Mouse (Mus musculus): Measurements from ENCODE around the gene Sipa1l3. TPM values are rescaled to one million over a fixed set of nuclear protein-coding genes. Genes with fewer than 3 reads are reported as not detected.
A peak's percentile ranks its signal among the peaks of the same experiment; 100 is the strongest.

Sipa1l3 gene
- polyA plus RNA-seq, 1 experiment from 2014 or later, result 17.6 TPM

- no peak overlapping the region for H3K27ac ChIP-seq (replicated peaks; ENCODE audit: low read depth, low read length)
- ATAC-seq (ENCODE audit: low FRiP score, low TSS enrichment) (no peak), DNase-seq (no peak)
- H3K36me3 ChIP-seq (ENCODE audit: control insufficient read depth, insufficient read depth, low read length), result no peaks in the 10 kb centered on the region
- no peak overlapping the region for H3K9ac ChIP-seq (replicated peaks; ENCODE audit: low read length)
- H3K27me3 ChIP-seq (ENCODE audit: control insufficient read depth, insufficient read depth, low read length), result no peaks in the 10 kb centered on the region
- no peak overlapping the region for H3K4me3 ChIP-seq (replicated peaks; ENCODE audit: low read depth, low read length)
- H3K4me2 ChIP-seq (ENCODE audit: low read length), result no peak overlapping the region
- WGBS, result 78% methylated on average over 4 of the region's 4 CpGs
- H3K4me1 ChIP-seq (ENCODE audit: control insufficient read depth, insufficient read depth, low read length), result no peaks in the 10 kb centered on the region
- no peaks in the 10 kb centered on the region for H3K9me3 ChIP-seq (ENCODE audit: control insufficient read depth, low read length)
Measured at GRCm38 (mm10) chr7:29541608-29542007, 23.2 kb upstream of the Sipa1l3 start.

DNA sequence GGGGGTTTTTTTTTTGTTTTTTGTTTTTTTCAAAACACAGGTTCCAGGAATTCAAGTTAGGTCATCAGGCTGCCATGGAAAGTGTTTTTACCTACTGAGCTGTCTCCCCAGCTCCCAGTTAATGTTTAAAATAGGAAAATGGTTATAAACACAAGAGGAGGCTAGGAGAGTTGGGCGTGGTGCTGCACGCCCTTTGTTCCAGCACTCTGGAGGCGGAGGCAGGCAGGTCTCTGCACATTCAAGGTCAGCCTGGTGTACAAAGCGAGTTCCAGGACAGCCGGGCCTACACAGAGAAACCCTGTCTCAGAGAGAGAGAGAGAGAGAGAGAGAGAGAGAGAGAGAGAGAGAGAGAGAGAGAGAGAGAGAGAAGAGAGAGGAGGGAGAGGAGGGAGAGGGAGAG is 22.7 kb upstream of the Sipa1l3 start:
- Histone ChIP-seq H3K27me3 (ENCODE audit: control insufficient read depth, insufficient read depth, low read length) (no peaks in the 10 kb centered on the region), H3K4me1 (ENCODE audit: control insufficient read depth, insufficient read depth, low read length) (no peaks in the 10 kb centered on the region), H3K27ac (replicated peaks; ENCODE audit: low read depth, low read length) (no peak overlapping the region), H3K9me3 (ENCODE audit: control insufficient read depth, low read length) (no peaks in the 10 kb centered on the region), H3K9ac (replicated peaks; ENCODE audit: low read length) (no peak overlapping the region), H3K4me3 (replicated peaks; ENCODE audit: low read depth, low read length) (no peak overlapping the region), H3K36me3 (ENCODE audit: control insufficient read depth, insufficient read depth, low read length) (no peaks in the 10 kb centered on the region), H3K4me2 (ENCODE audit: low read length) (no peak overlapping the region)
- DNase-seq, result no peak
- 89% methylated on average over 5 of the region's 5 CpGs for WGBS
- ATAC-seq (ENCODE audit: low FRiP score, low TSS enrichment), result no peak

DNA sequence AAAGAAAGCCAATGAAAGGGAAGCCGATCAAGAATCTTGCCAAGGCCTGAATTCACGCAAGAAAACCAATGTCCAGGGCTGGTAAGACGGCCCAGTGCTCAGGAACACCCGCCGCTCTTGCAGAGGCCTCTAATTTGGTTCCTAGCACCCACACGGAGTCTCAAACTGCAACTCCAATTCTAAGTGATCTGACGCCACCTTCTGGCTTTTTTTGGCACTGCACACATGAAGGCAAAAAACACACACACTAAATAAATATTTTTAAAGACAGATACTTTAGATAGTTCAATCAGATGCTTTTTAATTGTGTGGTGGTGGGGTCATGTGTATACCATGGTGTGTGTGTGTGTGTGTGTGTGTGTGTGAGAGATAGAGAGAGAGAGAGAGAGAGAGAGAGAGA is 22.2 kb upstream of the Sipa1l3 start:
- no peak for ATAC-seq (ENCODE audit: low FRiP score, low TSS enrichment)
- Histone ChIP-seq H3K27me3 (ENCODE audit: control insufficient read depth, insufficient read depth, low read length) (no peaks in the 10 kb centered on the region), H3K4me1 (ENCODE audit: control insufficient read depth, insufficient read depth, low read length) (no peaks in the 10 kb centered on the region), H3K9me3 (ENCODE audit: control insufficient read depth, low read length) (no peaks in the 10 kb centered on the region), H3K9ac (replicated peaks; ENCODE audit: low read length) (no peak overlapping the region), H3K4me3 (replicated peaks; ENCODE audit: low read depth, low read length) (no peak overlapping the region), H3K27ac (replicated peaks; ENCODE audit: low read depth, low read length) (no peak overlapping the region), H3K36me3 (ENCODE audit: control insufficient read depth, insufficient read depth, low read length) (no peaks in the 10 kb centered on the region), H3K4me2 (ENCODE audit: low read length) (no peak overlapping the region)
- WGBS, result 93% methylated on average over 7 of the region's 7 CpGs
- no peak for DNase-seq

GRCm38 (mm10) chr7:29523700-29524099 is 5.3 kb upstream of the Sipa1l3 start:
- DNase-seq (peak; percentile 87), ATAC-seq (ENCODE audit: low FRiP score, low TSS enrichment) (no peak)
- Histone ChIP-seq H3K27me3 (ENCODE audit: control insufficient read depth, insufficient read depth, low read length) (no peaks in the 10 kb centered on the region), H3K27ac (replicated peaks; ENCODE audit: low read depth, low read length) (no peak overlapping the region), H3K36me3 (ENCODE audit: control insufficient read depth, insufficient read depth, low read length) (no peaks in the 10 kb centered on the region), H3K4me2 (ENCODE audit: low read length) (no peak overlapping the region), H3K4me3 (replicated peaks; ENCODE audit: low read depth, low read length) (no peak overlapping the region), H3K9me3 (ENCODE audit: control insufficient read depth, low read length) (no peaks in the 10 kb centered on the region), H3K4me1 (ENCODE audit: control insufficient read depth, insufficient read depth, low read length) (peaks cover 5% of the 10 kb centered on the region; the same call in 1 of the 2 replicates), H3K9ac (replicated peaks; ENCODE audit: low read length) (no peak overlapping the region)
- WGBS, result 2% methylated on average over 5 of the region's 5 CpGs

- H3K9me3 ChIP-seq (ENCODE audit: control insufficient read depth, low read length), result no peaks in the 10 kb centered on the region
- H3K4me3 ChIP-seq (replicated peaks; ENCODE audit: low read depth, low read length), result no peak overlapping the region
- H3K36me3 ChIP-seq (ENCODE audit: control insufficient read depth, insufficient read depth, low read length), result no peaks in the 10 kb centered on the region
- H3K4me1 ChIP-seq (ENCODE audit: control insufficient read depth, insufficient read depth, low read length), result peaks cover 12% of the 10 kb centered on the region
- H3K27ac ChIP-seq (replicated peaks; ENCODE audit: low read depth, low read length), result no peak overlapping the region
- H3K9ac ChIP-seq (replicated peaks; ENCODE audit: low read length), result no peak overlapping the region
- WGBS, result 62% methylated on average over 5 of the region's 5 CpGs
- DNase-seq (peak; percentile 92), ATAC-seq (ENCODE audit: low FRiP score, low TSS enrichment) (no peak)
- no peak overlapping the region for H3K4me2 ChIP-seq (ENCODE audit: low read length)
- no peaks in the 10 kb centered on the region for H3K27me3 ChIP-seq (ENCODE audit: control insufficient read depth, insufficient read depth, low read length)
Measured at GRCm38 (mm10) chr7:29521841-29522575, 3.6 kb upstream of the Sipa1l3 start.

DNA sequence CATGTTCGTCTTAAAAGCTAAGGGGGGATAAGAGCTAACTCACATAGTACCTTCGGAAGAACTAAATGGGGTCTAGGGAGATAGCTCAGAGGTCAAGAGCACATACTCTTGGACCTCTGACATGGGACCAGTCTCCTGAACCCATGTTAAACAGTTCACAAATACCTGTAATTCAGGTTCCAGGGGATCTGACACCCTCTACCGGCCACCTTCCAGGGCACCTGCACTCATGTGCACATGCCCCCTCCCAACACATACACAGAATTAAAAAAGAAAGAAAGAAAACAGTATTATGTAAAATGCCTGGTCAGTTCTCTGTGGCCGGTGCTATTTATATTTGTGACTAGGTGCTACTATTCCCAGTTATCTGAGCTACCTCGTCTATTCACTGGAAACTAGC is 2.9 kb upstream of the Sipa1l3 start:
- H3K36me3 ChIP-seq (ENCODE audit: control insufficient read depth, insufficient read depth, low read length), result no peaks in the 10 kb centered on the region
- DNase-seq (no peak), ATAC-seq (ENCODE audit: low FRiP score, low TSS enrichment) (no peak)
- H3K4me1 ChIP-seq (ENCODE audit: control insufficient read depth, insufficient read depth, low read length), result peaks cover 14% of the 10 kb centered on the region
- H3K27ac ChIP-seq (replicated peaks; ENCODE audit: low read depth, low read length), result no peak overlapping the region
- H3K4me3 ChIP-seq (replicated peaks; ENCODE audit: low read depth, low read length), result no peak overlapping the region
- H3K9me3 ChIP-seq (ENCODE audit: control insufficient read depth, low read length), result no peaks in the 10 kb centered on the region
- no peak overlapping the region for H3K4me2 ChIP-seq (ENCODE audit: low read length)
- 76% methylated on average over 5 of the region's 5 CpGs for WGBS
- no peak overlapping the region for H3K9ac ChIP-seq (replicated peaks; ENCODE audit: low read length)
- H3K27me3 ChIP-seq (ENCODE audit: control insufficient read depth, insufficient read depth, low read length), result no peaks in the 10 kb centered on the region

DNA sequence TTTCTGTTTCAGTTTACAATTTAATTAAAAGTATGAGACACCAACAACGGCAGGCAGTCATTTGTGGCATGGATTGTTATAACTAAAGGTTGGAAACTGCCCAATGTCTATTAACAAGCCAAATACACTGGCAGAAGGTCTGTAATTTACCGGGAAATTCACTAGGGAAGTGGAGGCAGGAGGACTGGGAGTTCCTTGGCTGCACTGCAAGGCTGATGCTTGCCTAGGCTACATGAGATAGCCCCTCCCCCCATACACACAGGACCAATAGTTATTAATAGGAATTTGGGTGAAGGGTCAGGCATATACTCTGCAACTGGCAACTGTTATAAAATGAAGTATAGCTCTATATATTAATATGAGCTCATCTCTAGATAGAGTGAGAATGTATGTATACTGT is 2.4 kb upstream of the Sipa1l3 start:
- Histone ChIP-seq H3K27me3 (ENCODE audit: control insufficient read depth, insufficient read depth, low read length) (no peaks in the 10 kb centered on the region), H3K9me3 (ENCODE audit: control insufficient read depth, low read length) (no peaks in the 10 kb centered on the region), H3K4me2 (ENCODE audit: low read length) (no peak overlapping the region), H3K27ac (replicated peaks; ENCODE audit: low read depth, low read length) (no peak overlapping the region), H3K4me3 (replicated peaks; ENCODE audit: low read depth, low read length) (no peak overlapping the region), H3K36me3 (ENCODE audit: control insufficient read depth, insufficient read depth, low read length) (no peaks in the 10 kb centered on the region), H3K4me1 (ENCODE audit: control insufficient read depth, insufficient read depth, low read length) (peaks cover 16% of the 10 kb centered on the region), H3K9ac (replicated peaks; ENCODE audit: low read length) (no peak overlapping the region)
- ATAC-seq (ENCODE audit: low FRiP score, low TSS enrichment), result no peak
- 73% methylated on average over 2 of the region's 2 CpGs for WGBS
- DNase-seq, result no peak

GRCm38 (mm10) chr7:29519211-29519550 is 740 bp upstream of the Sipa1l3 start:
- Histone ChIP-seq H3K27me3 (ENCODE audit: control insufficient read depth, insufficient read depth, low read length) (no peaks in the 10 kb centered on the region), H3K36me3 (ENCODE audit: control insufficient read depth, insufficient read depth, low read length) (no peaks in the 10 kb centered on the region), H3K27ac (replicated peaks; ENCODE audit: low read depth, low read length) (peak overlapping the region; percentile 89), H3K9ac (replicated peaks; ENCODE audit: low read length) (peak overlapping the region; percentile 76), H3K4me3 (replicated peaks; ENCODE audit: low read depth, low read length) (peak overlapping the region; percentile 90), H3K4me2 (ENCODE audit: low read length) (peak overlapping the region; percentile 83), H3K4me1 (ENCODE audit: control insufficient read depth, insufficient read depth, low read length) (peaks cover 21% of the 10 kb centered on the region), H3K9me3 (ENCODE audit: control insufficient read depth, low read length) (no peaks in the 10 kb centered on the region)
- DNase-seq (no peak), ATAC-seq (ENCODE audit: low FRiP score, low TSS enrichment) (no peak; the same call in none of the 2 replicates)
- WGBS, result under 1% methylated on average over 19 of the region's 19 CpGs

- peak overlapping the region; percentile 76 for H3K9ac ChIP-seq (replicated peaks; ENCODE audit: low read length)
- H3K4me2 ChIP-seq (ENCODE audit: low read length), result peak overlapping the region; percentile 83
- ATAC-seq (ENCODE audit: low FRiP score, low TSS enrichment), result peak; percentile 37; the same call in 1 of the 2 replicates
- peak overlapping the region; percentile 89 for H3K27ac ChIP-seq (replicated peaks; ENCODE audit: low read depth, low read length)
- H3K4me1 ChIP-seq (ENCODE audit: control insufficient read depth, insufficient read depth, low read length), result peaks cover 21% of the 10 kb centered on the region
- DNase-seq, result peak; percentile 64
- H3K4me3 ChIP-seq (replicated peaks; ENCODE audit: low read depth, low read length), result peak overlapping the region; percentile 90
- H3K27me3 ChIP-seq (ENCODE audit: control insufficient read depth, insufficient read depth, low read length), result no peaks in the 10 kb centered on the region
- no peaks in the 10 kb centered on the region for H3K9me3 ChIP-seq (ENCODE audit: control insufficient read depth, low read length)
- under 1% methylated on average over 28 of the region's 28 CpGs for WGBS
- no peaks in the 10 kb centered on the region for H3K36me3 ChIP-seq (ENCODE audit: control insufficient read depth, insufficient read depth, low read length)
Measured at GRCm38 (mm10) chr7:29518054-29518420, 404 bp downstream of the Sipa1l3 start.

Measured in midbrain, embryonic 14.5 days (tissue).